8 mouse cellular contexts compared by ENCODE assay signal in genomic region chr3:133672742-133673447, GRCm38 (mm10).
DNase-seq lines count a peak whose midpoint lies in the region; ATAC-seq and TF ChIP-seq lines count a peak whose summit lies in the region.

No protein-coding gene starts in this region.

- DNase-seq in liver, postnatal 0 days: no peak
- DNase-seq in liver, embryonic 11.5 days (ENCODE audit: low spot score): no peak
- peak; percentile 16 for DNase-seq in adrenal gland, postnatal 10 days
- DNase-seq in gastrocnemius, postnatal 10 days: peak; percentile 51
- peak; percentile 25 to 46 for DNase-seq in layer of hippocampus, postnatal 10 days (ENCODE audit: low spot score in 2 of 2)
- no peak for DNase-seq in ovary, postnatal 36 days (ENCODE audit: low spot score)
- DNase-seq in kidney, adult 18-20 months: no peak
- no peak for DNase-seq in urinary bladder, postnatal 25 days (ENCODE audit: low spot score)

- no peaks in the 10 kb centered on the region for H3K9me3 ChIP-seq in liver, postnatal 0 days (ENCODE audit: low read length)
- no peaks in the 10 kb centered on the region for H3K9me3 ChIP-seq in liver, embryonic 11.5 days (ENCODE audit: control insufficient read depth, low read length)

- no peaks in the 10 kb centered on the region for H3K4me1 ChIP-seq in liver, postnatal 0 days (ENCODE audit: insufficient read depth)
- no peaks in the 10 kb centered on the region for H3K4me1 ChIP-seq in liver, embryonic 11.5 days (replicated peaks; ENCODE audit: control insufficient read depth, insufficient read depth, low read length)

- H3K36me3 ChIP-seq in liver, postnatal 0 days (replicated peaks; ENCODE audit: insufficient read depth, low read length): no peaks in the 10 kb centered on the region
- H3K36me3 ChIP-seq in liver, embryonic 11.5 days (ENCODE audit: control insufficient read depth, insufficient read depth, low read length): no peaks in the 10 kb centered on the region

- no peaks in the 10 kb centered on the region for H3K27me3 ChIP-seq in liver, postnatal 0 days (ENCODE audit: insufficient read depth, low read length)
- H3K27me3 ChIP-seq in liver, embryonic 11.5 days (replicated peaks; ENCODE audit: control insufficient read depth, insufficient read depth, low read length): no peaks in the 10 kb centered on the region

- H3K4me2 ChIP-seq in liver, postnatal 0 days (ENCODE audit: low read depth, low read length): no peak overlapping the region
- no peak overlapping the region for H3K4me2 ChIP-seq in liver, embryonic 11.5 days

- ATAC-seq in liver, postnatal 0 days: no peak
- ATAC-seq in liver, embryonic 11.5 days (replicated peaks; ENCODE audit: low FRiP score): no peak

- 79% methylated on average over 10 of the region's 10 CpGs for WGBS in liver, postnatal 0 days (ENCODE audit: insufficient replicate concordance)
- WGBS in liver, embryonic 11.5 days: 84% methylated on average over 10 of the region's 10 CpGs

- no peak for TF ChIP-seq EP300 in liver, postnatal 0 days (IDR thresholded peaks at IDR 0.05; ENCODE audit: low read depth)

- TF ChIP-seq CTCF in liver, postnatal 0 days (IDR thresholded peaks at IDR 0.05; ENCODE audit: low read depth): 0 out of 2 replicates have a peak, but pooled peaks have one; percentile 5

- H3K4me3 ChIP-seq in liver, postnatal 0 days (ENCODE audit: low read depth, low read length): no peak overlapping the region
- H3K4me3 ChIP-seq in liver, embryonic 11.5 days (ENCODE audit: low read depth, low read length): no peak overlapping the region

- no peak overlapping the region for H3K27ac ChIP-seq in liver, postnatal 0 days (ENCODE audit: low read depth)
- H3K27ac ChIP-seq in liver, embryonic 11.5 days (ENCODE audit: low read depth, low read length): no peak overlapping the region

- no peak overlapping the region for H3K9ac ChIP-seq in liver, postnatal 0 days (replicated peaks)
- H3K9ac ChIP-seq in liver, embryonic 11.5 days (ENCODE audit: low read depth, low read length): no peak overlapping the region

Comparison
In these comparisons a context has a peak if more than half of its experiments do, and no peak if none do; other contexts are left out.
1. DNase-seq: peak in adrenal gland, postnatal 10 days (single experiment), gastrocnemius, postnatal 10 days (single experiment) and layer of hippocampus, postnatal 10 days (2 of 2); none in liver, postnatal 0 days (single experiment), liver, embryonic 11.5 days (single experiment), ovary, postnatal 36 days (single experiment), kidney, adult 18-20 months (single experiment) and urinary bladder, postnatal 25 days (single experiment).